Mouse (Mus musculus): ENCODE measurements around the gene Tnxb. TPM values are rescaled to one million over a fixed set of nuclear protein-coding genes. Genes with fewer than 3 reads are reported as not detected.
A peak's percentile ranks its signal among the peaks of the same experiment; 100 is the strongest.
"Not testable (repeated sequence)": the region's sequence is repeated elsewhere in the genome, so short reads cannot be mapped to it uniquely, and the experiment has no call there.

Gene Tnxb
- total RNA-seq, 2 experiments from 2014 or later, result 63.9 to 66.5 TPM

DNA sequence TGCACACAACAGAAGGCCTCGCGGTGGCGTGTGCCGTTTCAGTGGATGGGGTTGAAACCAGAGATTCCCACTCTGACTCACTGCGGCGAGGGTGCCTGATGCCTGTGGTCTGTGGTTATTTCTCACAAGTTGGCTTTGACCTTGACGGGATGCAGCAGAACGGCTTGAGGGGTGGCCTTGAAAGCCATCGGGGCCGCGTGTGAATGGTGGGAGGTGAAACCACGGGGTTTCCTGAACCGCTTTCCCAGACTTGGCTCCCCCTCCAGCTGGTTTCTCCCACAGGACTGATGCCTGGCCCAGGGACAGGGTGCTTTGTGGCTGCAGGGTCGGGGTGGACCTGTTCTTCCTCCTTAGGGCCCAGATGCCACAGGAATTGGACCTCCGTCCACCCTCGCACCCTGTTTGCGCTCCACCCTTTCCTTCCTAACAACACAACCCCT lies 10.8 kb downstream of the Tnxb start:
- peak in 1 of 2 experiments; percentile 60 for DNase-seq
- intact Hi-C loops (cut with DNase I), result no loop called here

DNA sequence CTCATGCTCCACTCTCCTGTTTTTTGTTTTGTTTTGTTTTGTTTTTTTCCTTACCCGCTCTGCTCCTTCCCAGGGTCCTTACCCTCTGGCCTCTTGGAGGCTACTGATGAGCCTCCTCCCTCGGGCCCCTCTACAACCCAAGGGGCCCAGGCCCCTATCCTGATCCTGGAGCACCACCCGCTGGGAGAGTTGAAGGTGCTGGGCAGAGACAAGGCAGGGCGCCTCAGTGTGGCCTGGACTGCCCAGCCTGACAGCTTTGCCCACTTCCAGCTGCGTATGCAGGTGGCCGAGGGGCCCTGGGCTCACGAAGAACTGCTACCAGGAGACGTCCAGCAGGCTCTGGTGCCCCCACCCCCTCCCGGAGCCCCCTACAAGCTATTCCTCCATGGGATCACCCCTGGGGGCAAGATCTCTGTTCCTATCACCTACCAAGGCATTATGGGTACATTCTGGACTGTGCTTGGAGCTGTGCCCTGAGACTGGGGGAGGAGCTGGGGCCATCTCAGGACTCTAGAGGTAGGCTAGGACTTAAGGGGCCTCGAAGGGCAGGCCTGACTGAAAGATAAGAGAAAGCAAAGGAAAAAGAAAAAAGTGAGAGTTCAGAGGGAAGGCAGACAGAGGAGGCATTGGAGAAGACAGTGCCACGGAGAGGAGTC lies 11.7 kb downstream of the Tnxb start:
- no peak for DNase-seq
- intact Hi-C loops (cut with DNase I), result no loop called here

DNA sequence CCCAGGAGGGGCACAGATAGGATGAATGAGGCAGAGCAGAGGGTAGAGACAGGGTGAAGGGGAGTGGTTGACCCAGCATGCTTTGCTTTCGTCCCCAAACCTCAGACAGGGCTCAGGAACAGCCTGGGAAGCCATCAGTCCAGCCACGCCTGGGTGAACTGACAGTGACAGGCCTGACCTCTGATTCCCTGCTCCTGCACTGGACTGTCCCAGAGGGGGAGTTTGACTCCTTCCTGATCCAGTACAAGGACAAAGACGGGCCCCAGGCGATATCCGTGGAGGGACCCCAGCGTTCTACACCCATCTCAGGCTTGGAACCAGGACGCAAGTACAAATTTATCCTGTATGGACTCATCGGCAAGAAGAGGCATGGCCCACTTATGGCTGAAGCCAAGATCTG lies 12.8 kb downstream of the Tnxb start:
- intact Hi-C loops (cut with DNase I), result no loop called here
- no peak for DNase-seq

DNA sequence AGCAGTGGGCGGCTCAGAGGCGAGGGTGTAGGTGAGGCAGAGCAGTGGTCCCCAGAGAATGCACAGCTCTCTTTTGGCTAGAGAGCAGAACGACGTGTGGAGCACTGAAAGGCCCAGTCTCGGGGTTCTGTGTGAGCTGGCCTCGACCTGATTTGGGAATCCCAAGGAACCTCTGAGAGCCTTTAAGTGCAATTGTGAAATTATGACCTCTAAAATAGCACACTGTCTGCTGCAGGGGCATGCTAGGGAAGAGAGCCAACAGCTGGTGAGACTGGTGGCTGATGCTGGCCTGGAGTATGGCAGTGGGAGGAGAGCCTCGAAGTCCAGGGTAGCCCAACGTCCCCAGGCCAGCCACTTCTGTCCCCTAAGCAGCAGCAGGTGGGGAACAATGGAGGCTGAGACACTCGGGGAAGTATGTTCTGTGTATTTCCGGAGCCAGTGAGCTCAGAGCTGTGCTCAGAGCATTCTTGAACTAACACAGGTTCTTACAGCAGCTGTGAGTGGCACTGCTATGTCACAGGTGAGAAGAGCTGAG lies 13.4 kb downstream of the Tnxb start:
- intact Hi-C loops (cut with DNase I), result loop anchor here (2.0 kb wide), 1 partner anchor 23 kb away; no protein-coding TSS in a partner anchor
- DNase-seq, result no peak

DNA sequence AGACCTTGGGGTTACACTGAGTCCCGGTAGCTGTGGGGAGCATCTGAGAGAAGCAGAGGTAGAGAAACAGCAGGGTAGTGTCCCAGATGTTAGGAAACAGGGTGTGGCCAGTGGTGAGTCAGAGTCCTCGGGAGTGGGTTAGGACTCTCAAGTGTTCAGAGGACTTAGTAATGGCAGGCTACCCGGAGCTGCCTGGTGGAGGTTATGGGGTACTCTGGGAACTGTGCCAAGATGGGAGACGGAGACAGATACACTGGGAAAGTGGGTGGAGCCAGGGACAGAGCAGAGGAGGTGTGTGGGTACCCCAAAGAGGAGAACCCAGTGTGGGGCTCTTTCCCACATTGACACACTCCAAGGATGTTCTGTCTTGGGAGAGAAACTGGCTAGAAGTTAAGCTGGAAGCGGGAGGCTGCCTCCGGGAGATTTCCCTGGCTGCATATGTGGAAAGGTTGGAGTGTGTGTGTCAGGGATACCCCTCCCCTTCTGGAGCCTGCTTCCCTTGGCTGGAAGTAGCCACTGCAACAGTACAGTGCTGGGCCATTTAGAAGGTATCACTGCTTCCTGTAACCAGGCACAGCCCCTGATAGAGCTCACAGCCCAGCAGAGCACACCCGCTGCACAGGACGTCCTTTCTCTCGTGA lies 14.0 kb downstream of the Tnxb start:
- peak; percentile 47 to 54 for DNase-seq

DNA sequence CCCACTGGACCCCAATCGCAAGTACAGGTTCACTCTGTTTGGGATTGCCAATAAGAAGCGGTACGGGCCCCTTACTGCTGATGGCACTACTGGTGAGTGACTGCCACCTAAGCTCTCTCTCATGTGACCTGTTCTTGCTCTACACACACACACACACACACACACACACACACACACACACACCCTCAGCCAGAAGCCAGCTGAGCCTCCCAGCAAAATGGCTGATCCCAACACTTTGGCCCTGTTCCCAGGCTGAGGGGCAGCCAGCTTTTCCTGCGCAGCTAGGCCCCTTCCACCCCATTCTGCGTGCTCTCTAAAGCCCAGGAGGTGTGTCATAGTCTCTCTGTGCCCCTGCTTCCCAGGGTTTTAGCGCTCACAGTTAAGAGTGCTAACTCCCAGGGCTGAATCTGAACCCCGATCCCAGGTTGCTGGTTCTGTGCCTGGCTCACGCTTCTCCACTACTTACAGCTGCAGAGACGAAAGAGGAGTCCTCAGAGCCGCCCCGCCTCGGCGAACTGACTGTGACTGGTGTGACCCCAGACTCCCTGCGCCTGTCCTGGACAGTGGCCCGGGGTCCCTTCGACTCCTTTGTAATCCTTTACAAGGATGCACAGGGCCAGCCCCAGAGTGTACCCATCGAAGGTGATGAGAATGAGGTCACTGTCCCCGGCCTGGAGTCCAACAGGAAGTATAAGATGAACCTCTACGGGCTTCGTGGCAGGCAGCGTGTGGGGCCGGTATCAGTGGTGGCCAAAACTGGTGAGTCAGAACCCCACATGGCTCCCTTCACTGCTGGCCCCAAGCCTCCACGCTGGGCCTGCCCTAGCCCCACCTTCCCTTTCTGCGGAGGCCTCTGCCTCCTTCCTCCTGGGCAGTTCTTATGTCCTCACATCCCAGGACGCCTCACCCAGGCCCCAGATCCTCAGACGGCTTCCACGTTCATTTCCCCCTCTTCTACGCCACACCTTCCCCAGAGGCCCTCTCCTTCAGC lies 15.1 kb downstream of the Tnxb start:
- peak; percentile 84 to 86 for DNase-seq
- intact Hi-C loops (cut with DNase I), result loop anchor here (2.0 kb wide), 1 partner anchor 25 kb away; no protein-coding TSS in a partner anchor

More for the DNA sequence above, 14.0 kb downstream of the Tnxb start:
- intact Hi-C loops (cut with DNase I), result loop anchor here (2.0 kb wide), 1 partner anchor 24 kb away; no protein-coding TSS in a partner anchor

DNA sequence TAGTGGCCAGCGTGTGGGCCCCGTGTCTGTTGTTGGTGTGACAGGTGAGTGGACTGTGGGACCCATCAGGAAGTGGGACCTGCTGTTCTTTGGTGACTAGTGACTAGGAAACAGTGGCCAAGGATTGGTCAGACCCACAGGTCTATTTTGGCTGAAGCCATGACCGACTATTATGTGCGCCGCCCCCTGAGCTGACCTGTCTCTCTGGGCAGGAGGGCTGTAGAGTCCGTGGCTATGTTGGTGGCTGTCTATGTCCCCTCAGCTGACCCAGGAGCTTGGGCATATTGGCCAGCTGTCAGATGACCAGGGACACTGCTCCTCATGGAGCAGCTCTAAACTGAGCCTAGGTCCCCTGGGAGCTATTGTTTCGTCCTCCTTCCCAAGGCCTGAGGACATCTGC lies 18.6 kb downstream of the Tnxb start:
- DNase-seq, result no peak
- intact Hi-C loops (cut with DNase I), result no loop called here

DNA sequence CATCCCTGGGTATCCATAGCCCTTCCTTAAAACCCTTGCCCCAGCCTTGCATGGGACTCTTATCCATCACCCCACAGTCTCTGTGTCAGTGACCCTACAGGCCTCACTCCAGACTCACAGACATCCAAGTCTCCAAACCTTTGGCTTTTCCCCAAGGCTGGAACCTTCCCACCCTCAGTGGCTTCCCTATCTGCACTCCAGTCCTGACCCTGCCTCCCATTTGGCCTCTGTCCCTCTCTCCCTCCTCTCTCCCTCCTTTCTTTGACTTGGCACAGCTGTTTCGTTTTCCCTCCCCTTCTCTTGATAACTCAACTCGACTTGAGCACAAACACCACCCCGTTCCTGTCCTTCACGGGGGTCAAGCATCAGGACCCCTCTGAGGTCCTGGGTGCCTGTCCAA lies 20.1 kb downstream of the Tnxb start:
- intact Hi-C loops (cut with DNase I), result no loop called here
- DNase-seq, result peak; percentile 82 to 84

DNA sequence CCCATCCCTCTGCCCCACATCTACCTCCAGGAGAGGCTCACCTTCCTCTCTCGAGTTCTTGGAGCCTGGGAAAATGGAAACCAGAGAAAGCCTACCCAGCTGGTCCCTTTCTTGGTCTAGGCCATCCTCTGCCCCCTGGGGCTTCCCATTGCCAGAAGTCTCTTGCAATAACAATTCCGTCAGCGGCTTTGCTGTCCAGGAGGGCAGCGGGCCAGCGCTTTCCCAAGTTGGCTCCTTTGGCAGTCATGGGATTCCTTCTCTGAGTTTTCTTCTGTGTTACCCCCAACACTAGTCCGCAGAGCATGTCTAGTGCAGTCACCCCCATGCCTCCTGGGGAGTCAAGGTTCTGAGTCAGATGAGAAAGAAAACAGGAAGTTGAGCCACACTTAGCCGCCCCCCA lies 22.6 kb downstream of the Tnxb start:
- DNase-seq, result peak; percentile 90 to 91
- intact Hi-C loops (cut with DNase I), result no loop called here

DNA sequence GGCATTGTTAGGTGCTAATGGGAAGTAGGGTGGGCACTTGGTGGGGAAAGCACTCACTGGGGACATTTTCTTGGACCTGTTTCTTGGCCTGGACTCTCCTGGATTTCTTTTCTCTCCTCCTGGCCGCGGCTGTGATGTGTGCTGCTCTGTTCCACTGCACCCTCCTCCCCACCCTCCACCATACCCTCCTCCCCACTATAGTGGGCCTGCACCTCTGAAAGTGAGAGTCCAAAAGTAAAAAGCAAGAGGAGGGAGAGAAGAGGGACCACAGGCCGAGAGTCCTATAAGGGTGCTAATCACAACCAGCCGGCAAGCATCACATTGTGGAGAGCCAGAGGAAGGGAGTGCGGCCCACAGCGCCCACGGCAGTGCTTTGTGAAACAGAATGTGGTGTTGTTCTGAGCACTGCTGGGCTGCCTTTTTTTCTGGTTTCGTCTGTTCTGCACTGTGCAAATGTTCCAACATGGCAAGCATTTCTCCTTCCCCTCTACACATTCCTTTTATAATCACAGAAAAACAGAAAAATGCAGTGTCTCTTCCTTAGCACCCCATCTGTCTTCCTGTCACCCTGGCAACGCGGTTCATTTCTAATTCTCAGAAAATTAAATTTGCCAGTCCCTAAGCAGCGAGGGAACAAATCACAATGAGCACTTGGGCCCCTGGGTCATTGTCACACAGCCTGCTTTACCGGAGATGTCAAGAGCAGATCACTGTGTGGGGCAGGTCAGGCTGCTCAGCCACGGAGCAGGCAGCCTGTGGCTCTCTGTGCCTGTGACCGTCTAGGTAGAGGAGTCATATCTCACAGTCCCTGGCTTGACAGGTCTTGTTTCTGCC lies 29.5 kb downstream of the Tnxb start:
- intact Hi-C loops (cut with DNase I), result no loop called here
- no peak for DNase-seq

DNA sequence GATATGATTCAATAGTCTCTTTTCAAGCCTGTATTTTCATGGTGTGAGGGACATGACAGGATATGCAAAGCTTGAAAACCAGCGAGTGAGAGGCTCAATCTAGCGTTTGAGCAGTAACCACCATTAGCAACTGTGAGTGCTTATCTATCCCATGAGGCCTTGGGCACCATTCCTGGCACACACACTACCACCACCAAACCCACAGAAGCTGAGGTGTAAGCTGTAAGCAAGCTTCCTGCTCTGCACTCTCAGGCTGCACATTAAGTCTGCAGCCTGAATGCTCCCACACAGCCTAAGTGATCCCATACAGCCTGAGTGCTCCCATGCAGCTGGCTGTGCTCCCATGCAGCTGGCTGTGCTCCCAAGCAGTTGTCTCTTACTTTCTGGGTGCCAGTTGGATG lies 30.3 kb downstream of the Tnxb start:
- DNase-seq, result no peak
- intact Hi-C loops (cut with DNase I), result no loop called here

DNA sequence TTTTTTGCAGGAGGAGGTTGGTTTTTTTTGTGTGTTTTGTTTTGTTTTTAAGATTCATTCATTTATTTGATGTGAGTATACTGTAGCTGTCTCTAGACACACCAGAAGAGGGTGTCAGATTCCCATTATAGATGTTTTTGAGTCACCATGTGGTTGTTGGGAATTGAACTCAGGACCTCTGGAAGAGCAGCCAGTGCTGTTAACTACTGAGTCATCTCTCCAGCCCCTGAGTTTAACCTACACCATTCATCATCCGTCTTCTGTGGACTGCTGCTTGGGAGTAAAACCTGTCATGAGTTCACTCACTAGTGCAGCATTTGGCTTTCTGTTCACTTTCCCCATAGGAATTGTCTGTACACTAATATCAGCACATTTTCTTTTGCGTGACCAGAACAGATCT lies 36.1 kb downstream of the Tnxb start:
- intact Hi-C loops (cut with DNase I); DNase-seq: not testable (repeated sequence)

DNA sequence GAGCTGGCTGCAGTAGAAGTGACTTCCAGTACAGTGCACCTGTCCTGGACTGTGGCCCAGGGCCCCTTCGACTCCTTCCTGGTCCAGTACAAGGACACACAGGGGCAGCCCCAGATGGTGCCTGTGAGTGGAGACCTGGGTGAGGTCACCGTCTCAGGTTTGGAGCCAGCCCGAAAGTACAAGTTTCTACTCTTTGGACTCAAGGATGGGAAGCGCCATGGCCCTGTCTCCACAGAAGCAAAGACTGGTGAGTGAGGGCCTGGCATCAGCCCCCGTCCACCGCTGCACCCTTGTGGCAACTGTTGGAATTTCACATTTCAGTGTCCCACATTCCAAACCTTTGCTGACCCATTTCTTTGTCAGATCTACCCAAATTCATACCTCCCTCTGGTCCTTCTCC lies 42.6 kb downstream of the Tnxb start:
- intact Hi-C loops (cut with DNase I), result loop anchor here (1.0 kb wide), 1 partner anchor 58 kb away; no protein-coding TSS in a partner anchor
- DNase-seq, result peak; percentile 71 to 84

DNA sequence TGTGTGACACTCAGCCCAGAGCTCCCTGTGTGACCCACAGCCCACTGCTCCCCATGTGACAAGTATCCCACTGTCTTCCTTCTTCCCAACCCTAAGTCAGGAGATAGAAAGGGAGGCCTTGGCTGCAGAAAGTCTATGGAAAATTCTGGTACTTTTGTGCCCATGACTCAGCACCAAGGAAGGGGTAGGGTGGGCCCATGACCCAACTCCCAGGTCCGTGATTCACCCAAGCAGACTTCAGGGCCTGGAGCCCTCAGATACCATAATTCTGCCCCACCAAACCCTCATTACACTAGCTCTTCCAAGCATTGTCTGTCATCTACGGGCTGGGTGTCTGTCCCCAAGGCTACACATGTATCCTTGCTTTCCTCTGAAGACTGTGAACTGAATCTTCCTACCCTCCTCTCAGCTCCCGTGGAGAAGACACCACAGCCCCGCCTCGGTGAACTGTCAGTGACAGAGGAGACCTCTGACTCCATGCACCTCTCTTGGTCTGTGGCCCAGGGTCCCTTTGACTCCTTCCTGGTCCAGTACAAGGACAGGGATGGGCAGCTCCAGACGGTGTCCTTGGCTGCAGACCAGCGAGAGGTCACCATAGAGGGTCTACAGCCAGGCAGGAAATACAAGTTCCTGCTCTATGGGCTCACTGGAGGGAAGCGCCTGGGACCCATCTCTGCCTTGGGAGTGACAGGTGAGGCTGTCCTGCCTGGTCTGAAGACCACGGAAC lies 44.0 kb downstream of the Tnxb start:
- DNase-seq; intact Hi-C loops (cut with DNase I): not testable (repeated sequence)

DNA sequence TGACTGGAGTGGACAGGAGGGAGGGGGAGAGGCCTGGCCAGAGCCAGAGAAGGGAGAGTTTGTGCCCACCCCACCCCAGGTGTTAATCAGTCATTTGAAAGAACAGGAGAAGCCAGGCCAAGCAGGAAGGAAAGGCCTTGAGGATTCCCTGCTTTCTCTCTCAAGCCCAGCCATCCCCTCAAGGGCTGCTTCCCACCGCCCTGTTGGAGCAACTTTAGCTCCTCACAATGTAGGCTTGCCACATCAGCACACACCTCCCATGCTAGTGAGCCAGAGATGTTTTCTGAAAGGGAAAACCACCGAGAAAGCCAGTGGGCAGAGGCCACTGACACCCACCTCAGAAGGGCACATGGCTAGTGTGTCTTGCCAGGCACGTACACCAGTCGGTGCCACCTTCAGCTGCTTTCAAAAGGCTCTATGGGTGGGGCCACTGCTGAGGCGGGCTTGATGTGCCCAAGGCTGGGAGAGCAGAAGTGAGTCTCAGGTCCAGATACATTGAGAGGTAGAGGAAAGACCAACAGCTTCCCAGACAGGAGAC lies 44.6 kb downstream of the Tnxb start:
- DNase-seq, result not testable (repeated sequence)
- intact Hi-C loops (cut with DNase I), result loop anchor here (5.0 kb wide), 1 partner anchor 87 kb away; the partner anchor contains the start of gene Cyp21a1

DNA sequence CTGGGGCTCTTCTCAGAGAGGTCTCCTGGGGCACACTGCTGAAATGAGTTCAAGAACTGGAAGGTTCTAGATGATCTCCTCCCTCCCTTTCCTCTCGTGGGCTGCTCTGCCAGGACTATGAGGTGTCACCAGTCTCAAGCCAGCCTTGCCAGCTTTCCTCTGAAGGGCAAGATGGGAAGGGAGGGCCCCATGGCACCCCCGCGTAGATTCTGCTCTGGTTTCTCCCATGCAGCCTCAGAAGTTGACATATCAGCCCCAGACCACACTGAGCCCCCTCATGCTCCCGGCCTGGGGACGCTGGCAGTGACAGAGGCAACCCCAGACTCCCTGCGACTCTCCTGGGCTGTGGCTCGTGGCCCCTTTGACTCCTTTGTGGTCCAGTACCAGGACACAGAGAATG lies 45.1 kb downstream of the Tnxb start:
- intact Hi-C loops (cut with DNase I), result loop anchor here (5.0 kb wide), 1 partner anchor 87 kb away; the partner anchor contains the start of gene Cyp21a1
- not testable (repeated sequence) for DNase-seq

DNA sequence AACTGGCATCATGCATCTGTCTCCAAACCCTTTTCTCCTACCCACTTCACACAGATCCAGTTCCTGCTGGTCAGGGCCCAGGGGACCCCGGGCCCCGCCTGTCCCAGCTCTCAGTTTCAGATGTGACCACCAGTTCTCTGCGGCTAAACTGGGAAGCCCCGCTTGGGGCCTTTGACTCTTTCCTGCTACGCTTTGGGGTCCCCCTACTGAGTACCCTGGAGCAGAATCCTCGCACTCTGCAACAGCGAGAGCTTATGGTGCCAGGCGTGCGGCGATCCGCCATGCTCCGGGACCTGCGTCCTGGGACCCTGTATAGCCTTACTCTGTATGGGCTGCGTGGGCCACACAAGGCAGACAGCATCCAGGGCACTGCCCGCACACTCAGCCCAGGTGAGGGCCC lies 45.9 kb downstream of the Tnxb start:
- no peak for DNase-seq
- intact Hi-C loops (cut with DNase I), result loop anchor here (5.0 kb wide), 1 partner anchor 86 kb away; the partner anchor contains the start of gene Cyp21a1

DNA sequence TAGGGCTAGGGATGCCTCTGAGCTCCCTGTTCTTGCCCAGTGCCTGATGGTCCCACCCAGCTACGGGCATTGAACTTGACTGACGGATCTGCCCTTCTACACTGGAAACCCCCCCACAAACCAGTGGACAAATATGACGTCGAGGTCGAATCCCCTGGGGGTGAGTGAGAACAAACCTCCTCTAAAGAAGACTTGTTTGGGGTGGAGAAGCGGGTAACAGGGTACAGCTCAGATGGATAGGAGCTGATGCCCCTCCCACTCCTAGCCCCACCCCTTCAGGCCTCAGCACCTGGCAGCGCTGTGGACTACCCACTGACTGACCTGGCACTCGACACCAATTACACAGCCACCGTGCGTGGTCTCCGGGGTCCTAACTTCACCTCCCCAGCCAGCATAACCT lies 47.1 kb downstream of the Tnxb start:
- intact Hi-C loops (cut with DNase I), result loop anchor here (5.0 kb wide), 1 partner anchor 85 kb away; the partner anchor contains the start of gene Cyp21a1
- DNase-seq, result no peak

Measured in heart, postnatal 10 days (tissue).